Mouse (Mus musculus): ENCODE measurements at regions not wholly inside any gene's neighbourhood (a gene's known extent, or its start where the extent isn't known, plus 50 kb on each side); places are given as distances from the start of the nearest gene placed in this dataset.
A peak's percentile ranks its signal among the peaks of the same experiment; 100 is the strongest.

- DNase-seq (ENCODE audit: low spot score), result peak; percentile 65
These were observed 67.8 kb downstream of the Olfr1505 start for GRCm38 (mm10) chr19:13980988-13981630.

- no peak for DNase-seq (ENCODE audit: low spot score)
These were observed 69.5 kb downstream of the Olfr1505 start for GRCm38 (mm10) chr19:13982823-13983222.

Measured in layer of hippocampus, adult 11-12 months (tissue).